Mouse (Mus musculus) spleen, adult 2 months (tissue): Measurements from ENCODE around the gene Nav2. TPM values are rescaled to one million over a fixed set of nuclear protein-coding genes. Genes with fewer than 3 reads are reported as not detected.

Experiments
- DNase-seq, 2 experiments: peaks; one replicate each; pipeline versions ENCODE4 v3.0.0 to v3.0.0-alpha.2; 2012 to 2021; ENCODE audit warnings: low spot score in 2 of 2, low read depth in 1 of 2
- H3K27ac ChIP-seq: fragments of 200-500 bp; 2 replicates; pipeline ENCODE4 v1.5.1; 2012; ENCODE audit warnings: low read length, inconsistent platforms; ENCODE audit not compliant: insufficient read depth
- H3K27me3 ChIP-seq: fragments of 200-500 bp; 2 replicates; pipeline ENCODE4 v1.6.1; 2012; ENCODE audit warnings: mild to moderate bottlenecking, moderate library complexity, low read length, inconsistent platforms; ENCODE audit not compliant: control insufficient read depth, insufficient read depth
- H3K36me3 ChIP-seq: fragments of 200-500 bp; 2 replicates; pipeline ENCODE4 v1.6.1; 2012; ENCODE audit warnings: mild to moderate bottlenecking, low read length, inconsistent platforms; ENCODE audit not compliant: control insufficient read depth, insufficient read depth
- H3K4me1 ChIP-seq: fragments of 200-500 bp; 2 replicates; pipeline ENCODE4 v1.6.1; 2011; ENCODE audit warnings: inconsistent platforms; ENCODE audit not compliant: control insufficient read depth, insufficient read depth, insufficient read length
- H3K4me3 ChIP-seq: fragments of 200-500 bp; 2 replicates; pipeline ENCODE4 v1.5.1; 2011; ENCODE audit warnings: mild to moderate bottlenecking, inconsistent platforms; ENCODE audit not compliant: insufficient read depth, insufficient read length; ENCODE audit errors: extremely low read depth
- CTCF ChIP-seq: fragments of 200-500 bp; IDR thresholded peaks from 2 replicates; pipeline ENCODE4 v1.5.1; 2011; ENCODE audit warnings: mild to moderate bottlenecking, inconsistent platforms; ENCODE audit not compliant: insufficient read depth, insufficient read length, insufficient replicate concordance; ENCODE audit errors: extremely low read depth
- POLR2A ChIP-seq: fragments of 200-500 bp; IDR thresholded peaks from 2 replicates; pipeline ENCODE4 v1.6.1; 2011; ENCODE audit warnings: low read depth, low read length, inconsistent platforms
- WGBS: fragments of 180-500 bp; shearing (Covaris S2); methylation state at CpG from one replicate; pipeline ENCODE4 v1.1.7; 2018; 5-methylcytosine and 5-hydroxymethylcytosine counted together
- polyA plus RNA-seq: library from polyadenylated mRNA; depleted of rRNA; stranded (reverse); fragments of >200 nt; gene quantifications from 2 replicates; pipeline ENCODE4 v1.2.3, GENCODE M21; 2012

The Nav2 gene
- polyA plus RNA-seq, 1 experiment, result 3.5 TPM

DNA sequence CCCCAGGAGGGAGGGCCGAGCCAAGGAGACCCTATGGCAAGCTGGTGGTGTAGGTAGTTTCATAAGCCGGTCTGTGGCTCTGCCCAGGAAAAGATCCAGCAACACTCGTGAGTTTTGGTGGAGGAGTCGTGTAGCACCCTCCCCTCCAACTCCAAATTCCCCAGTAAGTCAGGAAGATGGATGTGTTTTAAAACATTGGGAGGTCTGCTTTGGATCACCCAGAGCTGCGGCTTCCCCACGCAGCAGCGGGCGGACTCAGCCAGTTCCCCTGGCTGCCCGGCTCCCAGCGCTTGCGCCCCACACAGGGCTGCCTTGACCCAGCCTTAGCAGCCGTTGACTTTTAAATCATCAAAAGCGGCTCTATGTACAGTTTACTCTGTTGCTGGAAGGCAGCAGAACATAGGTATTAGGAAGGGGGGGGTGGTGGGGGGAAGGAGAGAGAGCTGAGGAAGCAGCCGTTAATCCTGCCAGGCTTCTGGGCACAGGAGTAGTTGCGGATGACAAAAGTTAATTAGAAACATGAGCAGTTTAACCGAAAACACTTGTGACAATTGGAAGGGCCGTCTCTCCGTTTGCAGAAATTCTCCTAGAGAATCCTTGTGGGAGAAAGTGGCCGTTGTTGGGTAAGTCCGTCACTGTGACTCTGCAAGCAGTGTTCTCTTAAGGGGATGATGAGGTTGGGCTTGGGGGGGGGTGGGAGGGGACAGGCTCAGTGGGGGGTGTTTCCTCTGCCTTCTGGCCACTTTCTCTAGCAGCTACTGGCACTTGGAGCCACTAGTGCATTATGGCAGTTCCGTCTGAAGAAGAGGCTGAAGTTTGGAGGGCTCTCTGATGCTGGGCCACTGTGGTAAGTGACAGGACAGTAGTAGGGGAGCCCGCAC lies 542.0 kb downstream of the Nav2 start:
- TF ChIP-seq CTCF (no peak), POLR2A (no peak)
- DNase-seq, result no peak
- no peak overlapping the region for H3K4me3 ChIP-seq
- H3K4me1 ChIP-seq, result no peaks in the 10 kb centered on the region
- WGBS, result 20% methylated on average over 22 of the region's 22 CpGs
- no peaks in the 10 kb centered on the region; the same call in 1 of the 2 replicates for H3K27me3 ChIP-seq
- H3K36me3 ChIP-seq, result no peaks in the 10 kb centered on the region
- 0 out of 2 replicates have a peak overlapping the region, but pooled peaks have one; percentile 9 for H3K27ac ChIP-seq

DNA sequence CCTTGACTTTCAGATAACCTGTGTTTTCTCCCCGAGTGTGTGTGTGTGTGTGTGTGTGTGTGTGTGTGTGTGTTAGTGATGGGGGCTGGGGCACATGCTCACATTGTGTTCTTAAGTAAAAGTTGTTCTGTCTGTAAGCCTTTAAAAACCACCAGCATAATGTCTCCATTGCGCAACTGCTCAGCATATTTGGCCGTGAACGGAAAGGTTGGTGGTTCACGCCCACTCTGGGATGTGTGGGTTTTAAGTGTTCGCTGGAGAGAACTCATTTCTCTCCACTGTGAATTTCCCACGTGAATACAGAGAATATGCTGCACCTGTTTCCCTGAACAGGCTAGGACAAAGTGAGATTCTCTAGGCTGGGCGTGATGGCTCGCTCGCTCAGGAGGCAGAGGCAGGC lies 542.7 kb downstream of the Nav2 start:
- Histone ChIP-seq H3K36me3 (no peaks in the 10 kb centered on the region), H3K4me1 (no peaks in the 10 kb centered on the region), H3K27ac (no peak overlapping the region), H3K4me3 (no peak overlapping the region), H3K27me3 (no peaks in the 10 kb centered on the region; the same call in 1 of the 2 replicates)
- DNase-seq, result no peak
- WGBS, result 46% methylated on average over 10 of the region's 10 CpGs
- TF ChIP-seq CTCF (no peak), POLR2A (no peak)

DNA sequence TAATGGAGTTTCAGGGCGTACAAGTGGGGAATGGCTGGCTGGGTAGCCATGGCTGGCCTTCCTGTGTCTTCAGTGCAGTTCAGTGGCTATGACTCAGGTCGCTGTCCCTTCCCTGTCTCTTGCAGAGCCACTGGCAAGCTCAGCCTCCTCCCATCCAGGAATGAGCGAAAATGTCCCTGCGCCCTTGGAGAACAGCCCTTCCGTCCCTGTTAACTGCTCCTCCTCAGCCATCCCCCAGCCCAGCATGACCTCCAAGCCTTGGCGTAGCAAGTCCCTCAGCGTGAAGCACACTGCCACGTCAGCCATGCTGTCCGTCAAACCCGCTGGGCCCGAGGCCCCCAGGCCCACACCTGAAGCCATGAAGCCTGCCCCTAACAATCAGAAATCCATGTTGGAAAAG lies 543.8 kb downstream of the Nav2 start:
- 93% methylated on average over 11 of the region's 11 CpGs for WGBS

DNA sequence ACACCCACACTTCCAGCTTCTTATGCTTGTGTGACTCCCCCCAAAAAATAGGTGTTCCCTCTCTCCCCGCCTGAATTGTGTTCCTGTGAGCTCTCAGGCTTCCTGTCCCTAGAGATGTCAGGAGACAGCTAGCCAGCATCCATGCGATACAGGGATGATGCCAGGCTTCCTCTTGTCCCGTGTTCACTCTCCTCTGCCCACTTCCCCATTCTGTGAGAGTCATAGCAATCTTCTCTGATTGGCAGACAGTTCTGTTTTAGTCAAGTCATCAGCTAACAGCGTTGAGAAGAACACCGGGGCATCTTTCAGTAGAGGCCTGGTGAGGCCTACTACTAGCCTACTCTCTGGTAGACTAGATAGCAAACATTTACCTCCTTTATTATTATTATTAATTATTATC lies 546.1 kb downstream of the Nav2 start:
- H3K36me3 ChIP-seq, result no peaks in the 10 kb centered on the region
- WGBS, result 20% methylated on average over 5 of the region's 5 CpGs
- no peaks in the 10 kb centered on the region; the same call in 1 of the 2 replicates for H3K27me3 ChIP-seq
- DNase-seq, result no peak
- H3K4me3 ChIP-seq, result no peak overlapping the region
- no peak overlapping the region for H3K27ac ChIP-seq
- no peaks in the 10 kb centered on the region for H3K4me1 ChIP-seq
- no peak for TF ChIP-seq POLR2A
- no peak for TF ChIP-seq CTCF

More for the DNA sequence above, 543.8 kb downstream of the Nav2 start:
- DNase-seq, result no peak
- no peaks in the 10 kb centered on the region for H3K4me1 ChIP-seq
- H3K27ac ChIP-seq, result no peak overlapping the region
- no peaks in the 10 kb centered on the region; the same call in 1 of the 2 replicates for H3K27me3 ChIP-seq
- H3K36me3 ChIP-seq, result no peaks in the 10 kb centered on the region
- H3K4me3 ChIP-seq, result no peak overlapping the region
- TF ChIP-seq POLR2A, result no peak

- 80% methylated on average over 2 of the region's 2 CpGs for WGBS
- no peak overlapping the region for H3K27ac ChIP-seq
- H3K4me3 ChIP-seq, result no peak overlapping the region
- DNase-seq, result peak; percentile 11 to 51
- H3K4me1 ChIP-seq, result no peaks in the 10 kb centered on the region
- no peaks in the 10 kb centered on the region for H3K27me3 ChIP-seq
- no peaks in the 10 kb centered on the region for H3K36me3 ChIP-seq
- TF ChIP-seq CTCF (peak; percentile 64; the same call in 1 of the 2 replicates), POLR2A (no peak)
Measured at GRCm38 (mm10) chr7:49456148-49456547, 547.6 kb downstream of the Nav2 start.

- TF ChIP-seq CTCF, result no peak
- TF ChIP-seq POLR2A, result no peak
- Histone ChIP-seq H3K27ac (no peak overlapping the region), H3K4me1 (no peaks in the 10 kb centered on the region), H3K36me3 (no peaks in the 10 kb centered on the region), H3K27me3 (no peaks in the 10 kb centered on the region), H3K4me3 (no peak overlapping the region)
- no peak for DNase-seq
- 91% methylated on average over 10 of the region's 10 CpGs for WGBS
Measured at GRCm38 (mm10) chr7:49457398-49457797, 548.9 kb downstream of the Nav2 start.

- no peak overlapping the region for H3K27ac ChIP-seq
- no peak overlapping the region for H3K4me3 ChIP-seq
- H3K36me3 ChIP-seq, result no peaks in the 10 kb centered on the region
- no peak for DNase-seq
- 92% methylated on average over 10 of the region's 10 CpGs for WGBS
- TF ChIP-seq CTCF, result no peak
- TF ChIP-seq POLR2A, result no peak
- no peaks in the 10 kb centered on the region for H3K27me3 ChIP-seq
- no peaks in the 10 kb centered on the region for H3K4me1 ChIP-seq
Measured at GRCm38 (mm10) chr7:49457890-49458289, 549.4 kb downstream of the Nav2 start.
